Mouse (Mus musculus): ENCODE results near the gene Tpte.

Gene Tpte

DNA sequence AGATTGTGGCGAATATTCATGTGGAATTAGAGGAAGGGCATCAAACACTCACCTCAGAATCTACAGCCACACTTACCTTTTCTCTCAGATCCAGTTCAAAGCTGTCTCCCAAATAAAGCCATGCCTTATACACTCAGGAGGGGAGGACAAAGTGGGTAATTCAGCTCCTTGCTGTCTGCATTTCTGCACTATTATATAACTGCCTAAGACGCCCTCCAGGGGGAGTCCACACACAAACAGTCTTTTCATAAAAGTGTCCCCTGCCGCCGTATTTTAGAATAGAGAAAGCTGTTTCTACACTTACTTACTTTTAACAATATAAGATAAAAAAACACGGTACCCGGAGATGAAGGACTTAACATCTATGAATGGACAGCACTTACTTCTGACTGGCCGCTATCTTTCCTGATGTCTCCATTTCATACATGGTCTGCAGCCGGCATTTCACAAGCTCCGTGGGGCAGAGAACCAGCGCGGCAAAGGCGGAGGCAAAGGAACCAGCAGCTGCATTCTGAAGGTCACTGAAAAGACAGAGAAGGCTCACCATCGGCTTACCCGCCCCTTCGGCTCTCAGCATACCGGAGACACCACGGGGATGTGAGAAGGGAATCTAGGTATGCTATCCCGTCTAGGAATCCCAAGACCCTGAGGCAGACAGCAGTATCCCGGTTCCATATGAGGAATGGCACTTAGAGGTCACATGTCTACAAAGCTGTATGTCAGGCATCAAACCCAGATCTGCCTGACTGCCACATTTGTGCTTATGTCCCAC is 99.8 kb downstream of the Tpte start:
- no peak for DNase-seq

DNA sequence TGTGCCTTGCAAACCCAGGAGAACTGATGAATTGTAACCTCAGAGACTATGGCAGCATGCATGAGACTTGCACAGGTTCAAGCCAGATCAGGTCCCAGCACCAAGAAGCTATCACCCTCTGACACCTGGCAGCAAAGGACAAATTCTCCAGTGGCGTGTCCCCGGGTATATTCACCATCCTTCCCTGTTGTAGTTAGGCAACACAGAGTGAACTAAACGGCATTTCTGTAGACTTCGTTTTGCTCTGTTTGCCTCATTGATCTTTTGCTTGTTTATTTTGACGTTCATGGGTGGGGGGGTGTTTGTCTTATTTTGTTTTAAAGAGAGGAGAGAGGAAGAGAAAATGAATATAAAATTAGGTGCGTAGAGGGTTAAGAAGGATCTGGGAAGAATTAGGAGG is 101.9 kb downstream of the Tpte start:
- no peak for DNase-seq

DNA sequence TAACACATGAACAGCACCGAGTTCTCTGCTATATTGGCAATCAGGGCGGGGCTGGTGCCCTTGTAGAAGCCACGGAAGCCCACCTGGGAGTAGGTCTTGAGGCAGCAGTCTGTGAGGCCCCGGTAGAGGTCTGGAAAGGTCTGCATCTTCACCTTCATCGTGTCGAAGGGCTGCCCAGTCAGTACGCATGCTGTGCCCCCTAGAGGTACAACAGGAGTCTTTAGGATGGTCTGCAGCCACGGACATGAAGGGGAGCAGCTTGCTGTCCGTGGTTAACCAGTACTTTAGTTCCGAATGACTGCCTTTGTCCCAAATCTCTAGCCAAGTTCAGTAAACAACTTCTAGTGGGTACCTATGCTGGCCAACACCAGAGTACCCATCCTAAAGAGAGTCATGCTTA is 106.6 kb downstream of the Tpte start:
- DNase-seq: no peak

DNA sequence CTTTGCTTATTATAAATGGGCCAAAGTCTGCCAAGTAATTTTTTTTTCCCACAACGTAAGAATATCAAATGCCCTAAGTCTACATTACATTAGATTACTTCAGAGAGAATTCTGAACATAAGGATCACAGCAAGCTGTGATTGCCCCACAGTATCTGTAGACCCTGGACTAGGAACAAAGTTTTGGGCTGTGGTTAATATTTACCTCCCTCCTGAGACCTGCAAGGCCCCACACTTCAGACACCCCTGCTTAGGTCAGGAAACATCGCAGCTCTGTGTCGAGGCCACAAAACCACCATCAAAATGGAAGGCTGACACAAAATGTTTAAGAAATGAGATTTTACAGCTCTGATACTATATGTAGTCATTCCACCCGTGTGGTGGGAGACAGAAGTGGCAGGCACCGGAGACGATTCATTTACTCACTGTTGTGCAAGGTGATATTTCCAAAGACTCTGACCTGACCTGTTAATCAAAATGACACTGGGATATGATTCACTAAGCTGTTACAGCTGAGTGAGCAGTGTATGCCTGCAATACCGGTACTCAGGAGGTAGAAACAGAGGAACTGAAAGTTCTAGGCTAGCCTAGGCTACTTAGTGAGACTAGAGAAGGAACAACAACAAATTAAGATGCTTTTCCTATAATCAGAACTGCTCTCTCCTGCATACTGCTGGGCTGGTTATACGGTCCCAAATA is 107.7 kb downstream of the Tpte start:
- no peak for DNase-seq

DNA sequence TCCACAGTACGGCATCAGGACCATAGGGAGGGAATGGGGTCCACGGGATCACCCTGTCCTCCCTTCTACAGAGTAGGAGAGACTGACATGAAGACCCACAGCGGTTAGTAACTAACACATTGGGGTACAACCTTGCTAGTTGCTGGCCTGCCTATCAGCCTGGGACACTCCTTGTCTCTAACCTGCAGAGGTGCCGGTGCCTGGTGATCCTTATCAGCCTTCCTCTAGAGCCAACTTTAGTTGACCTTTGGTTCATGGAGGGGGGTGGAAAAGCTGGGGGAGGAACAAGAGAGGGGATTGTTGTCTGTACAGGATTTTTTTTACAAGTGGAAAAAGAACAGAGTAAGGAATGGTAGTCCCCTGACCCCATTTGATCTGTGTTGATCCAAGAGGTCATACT is 111.2 kb downstream of the Tpte start:
- no peak for DNase-seq

DNA sequence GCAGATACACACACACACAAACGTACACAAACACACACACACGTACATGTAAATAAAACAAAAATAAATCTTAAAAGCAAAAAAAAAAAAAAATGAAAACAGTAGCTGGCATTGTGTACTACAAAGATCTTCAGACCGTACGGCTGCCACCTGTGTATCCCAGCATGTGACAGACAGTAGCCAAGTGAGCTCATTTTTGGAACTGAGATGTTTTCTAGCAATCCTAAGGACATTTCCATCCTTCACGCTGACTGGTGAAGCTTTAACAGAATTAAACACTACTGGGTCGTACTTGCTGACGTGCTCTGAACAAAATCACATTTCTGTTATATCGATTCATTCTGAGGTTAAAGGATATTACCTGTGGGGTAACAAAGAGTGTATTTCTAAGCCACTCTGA is 112.0 kb downstream of the Tpte start:
- DNase-seq: no peak

DNA sequence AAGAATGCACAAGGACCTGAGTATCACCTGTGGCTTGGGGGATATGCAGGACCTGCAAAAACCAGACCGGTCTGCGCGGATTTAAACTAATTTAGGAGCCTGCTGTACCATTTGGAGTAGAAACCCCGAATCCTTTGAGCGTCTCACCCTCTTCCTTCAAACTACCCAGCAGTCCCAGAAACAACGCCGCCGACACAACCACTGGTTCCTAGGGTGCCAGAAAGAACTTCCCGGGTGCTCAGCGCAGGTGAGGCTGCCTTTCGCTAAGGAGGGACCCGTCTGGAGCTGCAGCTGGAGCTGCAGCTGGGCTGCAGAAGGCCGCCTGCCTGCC is 114.5 kb downstream of the Tpte start:
- no peak for DNase-seq

DNA sequence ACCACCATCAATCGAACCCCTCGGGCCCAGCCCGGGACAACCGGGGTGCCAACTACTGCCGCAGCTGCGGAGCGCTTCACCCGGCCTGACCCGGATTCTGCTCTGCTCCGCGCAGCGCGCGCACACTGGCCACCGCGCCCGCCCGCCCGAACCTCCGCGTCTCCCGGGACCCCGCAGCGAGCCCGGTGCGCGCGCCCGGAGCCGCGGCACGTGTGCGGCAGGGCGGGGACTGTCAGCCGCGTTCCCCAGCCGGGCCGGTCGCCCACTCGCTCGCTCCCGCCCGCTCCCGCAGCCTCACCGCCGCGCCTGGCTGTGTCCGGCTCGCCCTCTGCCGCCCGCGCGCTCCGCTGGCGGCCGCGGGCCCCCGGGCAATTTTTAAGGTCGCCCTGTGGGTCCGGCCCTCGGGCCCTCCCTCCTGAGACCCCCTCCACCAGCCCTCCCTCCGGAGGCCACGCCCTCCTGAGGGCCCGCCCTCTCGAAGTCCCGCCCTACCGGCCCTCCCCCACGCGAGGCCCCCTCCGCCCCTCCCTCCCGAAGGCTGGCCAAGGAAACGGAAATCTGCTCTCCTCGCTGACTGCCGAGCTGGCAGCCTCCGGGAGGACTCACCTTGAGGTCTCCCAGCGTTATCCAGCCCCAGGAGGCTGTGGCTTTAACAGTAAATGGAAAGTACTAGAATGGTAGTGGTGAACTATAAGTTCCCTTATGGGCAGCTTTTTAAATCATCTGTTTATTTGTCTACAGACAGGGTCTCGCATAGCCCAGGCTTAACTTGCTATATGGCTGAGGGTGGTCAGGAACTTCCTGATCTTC is 115.1 kb downstream of the Tpte start, which contains the start of gene Slc25a15:
Slc25a15 (minus strand) TSS at position 456 of the 810 bp plus-strand sequence.
- peak; percentile 83 for DNase-seq

DNA sequence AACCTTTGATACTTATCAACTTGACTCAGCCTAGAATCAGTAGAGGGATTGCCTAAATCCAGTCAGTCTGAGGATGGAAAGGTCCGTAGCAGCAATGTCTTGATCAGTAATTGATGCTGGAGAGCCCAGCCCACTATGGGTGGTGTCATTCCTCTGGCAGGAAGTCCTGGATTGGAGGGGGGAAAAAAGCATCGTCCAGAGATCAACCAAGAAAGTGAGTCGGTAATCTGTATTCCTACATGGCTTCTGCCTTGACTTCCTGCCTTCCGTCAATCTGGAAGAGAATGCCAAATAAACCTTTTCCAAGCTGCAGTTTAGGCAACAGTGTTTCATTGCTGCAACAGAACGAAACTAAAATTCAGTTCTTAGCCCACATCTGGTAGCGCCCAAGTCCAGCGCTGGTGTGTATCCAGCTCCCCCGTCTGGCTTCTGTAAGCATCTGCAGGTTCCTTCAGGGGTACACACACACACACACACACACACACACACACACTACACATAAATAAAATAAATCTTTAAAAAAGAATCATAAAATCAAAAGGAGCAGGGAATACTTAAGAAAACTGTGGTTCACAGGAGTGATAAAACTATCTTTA is 116.1 kb downstream of the Tpte start:
- no peak for DNase-seq

DNA sequence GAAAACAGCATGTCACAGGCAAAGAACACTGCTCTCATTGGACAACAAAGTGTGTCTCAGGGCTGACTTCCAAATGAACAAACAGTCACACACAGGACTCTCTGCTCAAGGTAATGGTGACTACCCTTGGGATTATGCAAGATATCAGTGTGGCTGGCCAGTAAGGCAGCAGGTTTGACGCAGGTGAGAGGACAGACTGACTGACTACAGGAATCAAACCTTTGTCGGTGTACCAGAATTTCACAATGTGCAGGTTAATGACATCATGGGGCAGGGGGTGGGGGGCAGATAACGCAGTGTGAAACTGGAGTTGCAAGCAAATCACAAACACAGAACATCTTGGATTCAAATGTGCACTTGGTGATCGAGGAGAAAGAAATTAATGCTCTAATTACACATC is 117.4 kb downstream of the Tpte start:
- DNase-seq: no peak

DNA sequence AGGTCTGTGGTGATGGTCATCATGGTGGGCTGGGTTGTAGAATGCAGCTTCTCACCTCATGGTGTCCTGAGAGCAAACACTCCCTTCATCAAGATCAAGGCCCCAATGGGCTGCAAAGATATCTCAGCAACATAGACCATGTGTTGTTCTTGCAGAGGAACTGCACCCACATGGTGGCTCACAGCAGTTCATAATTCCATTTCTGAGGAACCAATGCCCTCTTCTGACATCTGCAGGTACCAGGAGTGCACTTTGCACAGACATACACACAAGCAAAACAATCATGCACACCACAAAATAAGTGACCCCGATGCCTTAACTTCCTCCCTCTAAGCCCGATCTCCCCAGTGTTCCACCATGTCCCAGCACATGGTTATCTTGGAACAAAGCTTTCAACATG is 120.0 kb downstream of the Tpte start:
- no peak for DNase-seq

DNA sequence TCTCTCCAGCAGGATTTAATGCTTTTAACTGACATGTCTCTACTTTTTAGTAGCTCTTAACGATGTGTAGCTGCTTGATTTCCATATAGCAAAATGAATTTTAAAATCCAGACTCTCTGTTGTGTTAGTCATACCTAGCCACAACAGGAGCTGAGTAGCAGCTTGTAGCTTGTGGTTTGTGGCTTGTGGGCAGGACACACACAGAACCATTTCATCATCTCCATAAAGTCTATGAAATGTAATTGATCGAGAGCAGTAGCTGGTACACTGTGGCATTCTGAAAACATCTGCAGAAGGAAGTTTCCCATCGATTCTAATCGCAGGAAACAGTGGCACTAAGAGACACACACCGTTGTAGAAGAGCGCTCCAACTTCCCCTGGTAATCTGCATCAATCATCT is 122.5 kb downstream of the Tpte start:
- DNase-seq: no peak

DNA sequence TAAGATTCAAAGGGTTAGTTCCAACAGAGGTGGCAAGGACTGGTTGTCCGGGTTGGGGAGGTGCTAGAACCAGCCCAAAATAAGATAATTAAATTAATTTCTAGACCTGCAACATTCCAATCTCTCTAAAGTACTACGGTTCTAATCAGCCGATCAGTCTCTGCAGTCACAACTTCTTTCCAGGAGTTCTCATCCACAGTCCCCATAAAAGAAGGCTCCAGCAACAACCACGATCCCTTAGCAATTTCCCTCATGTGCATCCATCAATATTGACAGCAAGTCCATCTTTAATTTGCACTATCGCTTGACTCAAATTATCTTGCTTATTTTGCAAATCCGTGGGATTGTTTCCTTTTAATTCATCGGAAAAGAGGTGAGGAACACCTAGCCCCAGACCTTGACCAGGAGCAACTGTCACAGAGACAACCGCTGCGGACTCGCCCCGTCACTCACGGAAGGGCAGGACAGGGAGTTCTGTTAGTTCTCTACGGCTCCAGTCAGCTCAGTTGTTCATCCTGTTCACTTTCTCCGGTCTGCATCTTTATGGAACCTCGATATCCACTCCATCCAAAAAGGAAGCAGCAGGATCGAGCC is 127.5 kb downstream of the Tpte start:
- DNase-seq: no peak

DNA sequence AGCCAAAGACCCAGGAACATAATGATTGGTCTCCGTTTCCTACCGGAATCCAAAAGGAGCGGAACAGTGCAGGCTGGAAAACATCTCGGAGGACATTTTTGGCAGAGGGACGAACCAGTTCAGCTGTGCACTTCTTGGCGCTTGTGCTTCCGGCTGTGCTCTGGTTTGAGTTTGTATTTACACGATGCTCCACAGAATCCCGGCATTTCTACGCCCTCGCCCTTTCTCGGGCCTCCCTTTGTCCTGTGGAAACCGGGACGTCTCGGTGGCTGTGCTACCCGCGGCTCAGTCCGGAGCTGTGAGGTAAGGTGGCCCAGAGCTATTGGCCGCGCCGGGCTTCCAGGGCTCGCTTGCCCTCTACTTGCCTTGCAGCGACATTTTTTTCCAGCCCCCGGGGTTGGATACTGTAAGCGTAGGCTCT is 128.1 kb downstream of the Tpte start, which contains the start of gene Mrps31:
Mrps31 (plus strand) TSS at position 80 of the 421 bp plus-strand sequence.
- DNase-seq: peak; percentile 83

DNA sequence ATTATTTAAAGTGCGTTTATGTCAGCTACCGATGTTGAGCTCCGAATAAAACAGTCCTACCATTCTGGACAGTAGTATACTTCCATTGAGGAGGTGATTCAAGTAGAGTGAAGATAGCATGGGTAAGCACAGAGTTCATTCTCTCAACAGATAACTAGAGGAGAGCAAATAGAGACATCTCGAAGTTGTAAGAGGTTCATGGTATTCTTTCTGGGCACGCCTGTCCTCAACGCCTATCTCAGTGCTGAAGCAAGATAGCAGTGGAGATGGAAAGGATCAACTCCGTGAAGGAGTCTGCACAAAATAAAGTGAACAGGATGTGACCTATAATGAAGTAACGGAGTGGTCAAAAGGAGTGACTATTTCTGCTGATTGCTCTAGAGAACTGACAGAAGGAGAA is 128.7 kb downstream of the Tpte start:
- DNase-seq: no peak
